Mouse (Mus musculus): ENCODE results near the gene E130208F15Rik. TPM values are rescaled to one million over a fixed set of nuclear protein-coding genes. Genes with fewer than 3 reads are reported as not detected.

The E130208F15Rik gene
- polyA plus RNA-seq, 1 experiment from 2014 or later: not detected

GRCm38 (mm10) chr7:30318142-30318541 is 3.4 kb upstream of the E130208F15Rik start:
- Histone ChIP-seq H3K4me2 (replicated peaks; ENCODE audit: low read depth) (no peak overlapping the region), H3K27ac (replicated peaks) (no peak overlapping the region), H3K27me3 (ENCODE audit: control insufficient read depth, insufficient read depth, low read length) (no peaks in the 10 kb centered on the region), H3K9ac (ENCODE audit: low read length) (no peak overlapping the region), H3K4me1 (replicated peaks; ENCODE audit: control insufficient read depth, insufficient read depth) (no peaks in the 10 kb centered on the region; the same call in 1 of the 2 replicates), H3K4me3 (ENCODE audit: low read depth, low read length) (no peak overlapping the region), H3K36me3 (ENCODE audit: control insufficient read depth, insufficient read depth, low read length) (no peaks in the 10 kb centered on the region), H3K9me3 (ENCODE audit: control insufficient read depth, low read length) (no peaks in the 10 kb centered on the region)
- no peak for ATAC-seq (ENCODE audit: low FRiP score, low TSS enrichment)
- no peak for DNase-seq (ENCODE audit: low spot score)
- no peak for TF ChIP-seq CTCF (IDR thresholded peaks at IDR 0.05; ENCODE audit: low read depth)
- no peak for TF ChIP-seq EP300 (optimal IDR thresholded peaks at IDR 0.05)
- 91% methylated on average over 3 of the region's 3 CpGs for WGBS

DNA sequence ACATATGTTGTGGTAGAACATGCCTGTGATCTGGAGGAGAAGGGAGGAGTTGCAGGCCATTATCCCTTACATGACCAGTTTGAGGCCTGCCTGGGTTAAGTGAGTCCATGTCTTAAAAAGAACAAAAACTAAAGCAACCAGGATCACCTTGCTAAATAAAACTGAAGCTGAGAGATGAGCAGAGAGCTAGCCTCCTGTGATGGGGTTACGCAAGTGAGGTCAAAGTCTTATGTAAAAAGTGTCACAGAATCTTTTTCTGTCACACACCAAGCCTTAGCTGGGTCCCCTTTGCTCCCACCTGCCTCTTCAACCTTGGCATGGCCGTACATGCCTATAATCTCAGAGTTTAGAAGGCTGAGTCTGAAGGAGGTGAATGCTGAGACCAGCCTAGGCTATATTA is 594 bp upstream of the E130208F15Rik start:
- no peak for TF ChIP-seq CTCF (IDR thresholded peaks at IDR 0.05; ENCODE audit: low read depth)
- no peak for TF ChIP-seq EP300 (optimal IDR thresholded peaks at IDR 0.05)
- WGBS: 79% methylated on average over 2 of the region's 2 CpGs
- Histone ChIP-seq H3K27me3 (ENCODE audit: control insufficient read depth, insufficient read depth, low read length) (no peaks in the 10 kb centered on the region), H3K4me3 (ENCODE audit: low read depth, low read length) (no peak overlapping the region), H3K9me3 (ENCODE audit: control insufficient read depth, low read length) (no peaks in the 10 kb centered on the region), H3K4me2 (replicated peaks; ENCODE audit: low read depth) (peak overlapping the region; percentile 87), H3K4me1 (replicated peaks; ENCODE audit: control insufficient read depth, insufficient read depth) (no peaks in the 10 kb centered on the region; the same call in 1 of the 2 replicates), H3K9ac (ENCODE audit: low read length) (no peak overlapping the region), H3K36me3 (ENCODE audit: control insufficient read depth, insufficient read depth, low read length) (no peaks in the 10 kb centered on the region), H3K27ac (replicated peaks) (no peak overlapping the region)
- no peak for DNase-seq (ENCODE audit: low spot score)
- ATAC-seq (ENCODE audit: low FRiP score, low TSS enrichment): no peak

GRCm38 (mm10) chr7:30322285-30322667 is 736 bp downstream of the E130208F15Rik start:
- Histone ChIP-seq H3K4me3 (ENCODE audit: low read depth, low read length) (peak overlapping the region; percentile 62), H3K9ac (ENCODE audit: low read length) (peak overlapping the region; percentile 92), H3K36me3 (ENCODE audit: control insufficient read depth, insufficient read depth, low read length) (no peaks in the 10 kb centered on the region), H3K9me3 (ENCODE audit: control insufficient read depth, low read length) (no peaks in the 10 kb centered on the region), H3K27ac (replicated peaks) (peak overlapping the region; percentile 94), H3K27me3 (ENCODE audit: control insufficient read depth, insufficient read depth, low read length) (no peaks in the 10 kb centered on the region), H3K4me1 (replicated peaks; ENCODE audit: control insufficient read depth, insufficient read depth) (no peaks in the 10 kb centered on the region; the same call in 1 of the 2 replicates), H3K4me2 (replicated peaks; ENCODE audit: low read depth) (peak overlapping the region; percentile 87)
- WGBS: under 1% methylated on average over 20 of the region's 20 CpGs
- ATAC-seq (ENCODE audit: low FRiP score, low TSS enrichment): peak; percentile 98
- TF ChIP-seq EP300 (optimal IDR thresholded peaks at IDR 0.05): no peak
- no peak for TF ChIP-seq CTCF (IDR thresholded peaks at IDR 0.05; ENCODE audit: low read depth)
- peak; percentile 98 for DNase-seq (ENCODE audit: low spot score)

DNA sequence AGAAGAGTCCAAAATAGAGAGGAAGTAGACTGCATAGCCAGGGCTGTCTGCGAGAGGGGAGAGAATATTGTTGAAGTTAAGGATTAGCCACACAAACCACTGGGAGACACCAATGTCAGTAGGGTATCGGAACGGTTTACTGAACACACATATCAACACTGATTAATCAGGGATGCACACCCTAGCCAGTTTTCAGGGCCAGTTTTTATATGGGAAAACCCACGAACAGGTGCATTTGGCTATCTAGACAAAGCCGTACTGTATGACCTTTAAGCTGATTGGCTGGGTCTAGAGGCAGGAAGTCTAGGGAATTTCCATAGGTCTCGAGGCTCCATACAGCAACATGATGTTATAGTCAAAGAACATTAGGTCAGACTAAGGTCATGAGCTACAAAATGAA is 1.3 kb downstream of the E130208F15Rik start:
- WGBS: 18% methylated on average over 6 of the region's 6 CpGs
- TF ChIP-seq CTCF (IDR thresholded peaks at IDR 0.05; ENCODE audit: low read depth) (no peak), EP300 (optimal IDR thresholded peaks at IDR 0.05) (no peak)
- ATAC-seq (ENCODE audit: low FRiP score, low TSS enrichment): peak; percentile 53; the same call in 1 of the 2 replicates

GRCm38 (mm10) chr7:30323795-30324194 is 2.3 kb downstream of the E130208F15Rik start, which contains the start of gene Sdhaf1:
Gene Sdhaf1 (minus strand): TSS chr7:30323895.
- no peaks in the 10 kb centered on the region for H3K36me3 ChIP-seq (ENCODE audit: control insufficient read depth, insufficient read depth, low read length)
- H3K4me3 ChIP-seq (ENCODE audit: low read depth, low read length): peak within 1 kb of the TSS; percentile 62; the same call in 1 of the 2 replicates
- no peaks in the 10 kb centered on the region for H3K9me3 ChIP-seq (ENCODE audit: control insufficient read depth, low read length)
- TF ChIP-seq CTCF (IDR thresholded peaks at IDR 0.05; ENCODE audit: low read depth) (no peak), EP300 (optimal IDR thresholded peaks at IDR 0.05) (no peak)
- ATAC-seq (ENCODE audit: low FRiP score, low TSS enrichment) (no peak), DNase-seq (ENCODE audit: low spot score) (no peak)
- no peaks in the 10 kb centered on the region for H3K27me3 ChIP-seq (ENCODE audit: control insufficient read depth, insufficient read depth, low read length)
- H3K4me2 ChIP-seq (replicated peaks; ENCODE audit: low read depth): peak within 1 kb of the TSS; percentile 87
- H3K27ac ChIP-seq (replicated peaks): peak within 1 kb of the TSS; percentile 82
- peak within 1 kb of the TSS; percentile 56; the same call in 1 of the 2 replicates for H3K9ac ChIP-seq (ENCODE audit: low read length)
- WGBS: 70% methylated on average over 3 of the region's 3 CpGs
- H3K4me1 ChIP-seq (replicated peaks; ENCODE audit: control insufficient read depth, insufficient read depth): no peaks in the 10 kb centered on the region; the same call in 1 of the 2 replicates

More for the DNA sequence above, 1.3 kb downstream of the E130208F15Rik start:
- H3K36me3 ChIP-seq (ENCODE audit: control insufficient read depth, insufficient read depth, low read length): no peaks in the 10 kb centered on the region
- no peaks in the 10 kb centered on the region for H3K27me3 ChIP-seq (ENCODE audit: control insufficient read depth, insufficient read depth, low read length)
- no peaks in the 10 kb centered on the region for H3K9me3 ChIP-seq (ENCODE audit: control insufficient read depth, low read length)
- DNase-seq (ENCODE audit: low spot score): peak; percentile 43
- peak overlapping the region; percentile 56; the same call in 1 of the 2 replicates for H3K9ac ChIP-seq (ENCODE audit: low read length)
- no peaks in the 10 kb centered on the region; the same call in 1 of the 2 replicates for H3K4me1 ChIP-seq (replicated peaks; ENCODE audit: control insufficient read depth, insufficient read depth)
- H3K27ac ChIP-seq (replicated peaks): peak overlapping the region; percentile 82
- peak overlapping the region; percentile 87 for H3K4me2 ChIP-seq (replicated peaks; ENCODE audit: low read depth)
- peak overlapping the region; percentile 62; the same call in 1 of the 2 replicates for H3K4me3 ChIP-seq (ENCODE audit: low read depth, low read length)

DNA sequence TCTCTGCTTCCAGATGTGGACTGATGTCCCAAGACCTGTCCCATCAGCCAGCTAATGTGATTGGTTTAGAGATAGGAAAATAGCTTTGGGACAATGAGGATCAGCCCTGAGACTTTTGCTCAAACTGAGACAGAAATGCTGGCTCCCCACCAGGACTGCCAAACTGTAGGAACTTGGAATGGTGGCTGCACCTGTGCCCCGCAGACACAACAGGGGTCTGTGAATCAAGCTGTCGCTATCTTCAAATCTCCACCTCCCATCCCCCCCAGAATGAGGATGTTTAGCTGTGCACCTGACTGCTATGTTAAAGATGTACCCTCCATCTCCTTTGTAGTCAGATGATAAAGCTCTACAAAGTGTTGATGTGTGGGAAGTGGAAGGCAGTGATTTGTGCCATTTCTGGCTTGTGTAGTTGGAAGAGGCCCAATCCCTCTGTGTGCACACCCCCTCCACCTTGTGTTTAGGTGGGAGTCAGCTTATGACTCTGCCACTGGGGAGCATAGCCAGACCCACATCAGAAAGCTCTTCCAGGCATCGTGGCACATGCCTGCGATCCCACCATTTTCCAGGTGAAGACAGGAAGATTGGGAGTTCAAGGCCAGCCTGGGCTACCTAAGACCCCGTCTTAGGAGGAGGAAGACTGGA is 2.9 kb downstream of the E130208F15Rik start:
- no peaks in the 10 kb centered on the region; the same call in 1 of the 2 replicates for H3K4me1 ChIP-seq (replicated peaks; ENCODE audit: control insufficient read depth, insufficient read depth)
- DNase-seq (ENCODE audit: low spot score) (no peak), ATAC-seq (ENCODE audit: low FRiP score, low TSS enrichment) (no peak)
- H3K27me3 ChIP-seq (ENCODE audit: control insufficient read depth, insufficient read depth, low read length): no peaks in the 10 kb centered on the region
- TF ChIP-seq CTCF (IDR thresholded peaks at IDR 0.05; ENCODE audit: low read depth) (no peak), EP300 (optimal IDR thresholded peaks at IDR 0.05) (no peak)
- no peak overlapping the region for H3K27ac ChIP-seq (replicated peaks)
- no peak overlapping the region for H3K9ac ChIP-seq (ENCODE audit: low read length)
- WGBS: 85% methylated on average over 5 of the region's 5 CpGs
- no peak overlapping the region for H3K4me2 ChIP-seq (replicated peaks; ENCODE audit: low read depth)
- H3K4me3 ChIP-seq (ENCODE audit: low read depth, low read length): no peak overlapping the region
- no peaks in the 10 kb centered on the region for H3K9me3 ChIP-seq (ENCODE audit: control insufficient read depth, low read length)
- no peaks in the 10 kb centered on the region for H3K36me3 ChIP-seq (ENCODE audit: control insufficient read depth, insufficient read depth, low read length)
